Mouse (Mus musculus) C2C12 (cell line): Measurements from ENCODE around the gene Zfp418.

Source experiments
- CTCF ChIP-seq: IDR thresholded peaks from one replicate; pipeline ENCODE4 v1.5.1; 2011; ENCODE audit not compliant: control insufficient read depth, insufficient read depth, insufficient read length
- MYOD1 ChIP-seq: IDR thresholded peaks from one replicate; pipeline ENCODE4 v1.6.1; 2011; ENCODE audit warnings: low read depth; ENCODE audit not compliant: control insufficient read depth, insufficient read length

DNA sequence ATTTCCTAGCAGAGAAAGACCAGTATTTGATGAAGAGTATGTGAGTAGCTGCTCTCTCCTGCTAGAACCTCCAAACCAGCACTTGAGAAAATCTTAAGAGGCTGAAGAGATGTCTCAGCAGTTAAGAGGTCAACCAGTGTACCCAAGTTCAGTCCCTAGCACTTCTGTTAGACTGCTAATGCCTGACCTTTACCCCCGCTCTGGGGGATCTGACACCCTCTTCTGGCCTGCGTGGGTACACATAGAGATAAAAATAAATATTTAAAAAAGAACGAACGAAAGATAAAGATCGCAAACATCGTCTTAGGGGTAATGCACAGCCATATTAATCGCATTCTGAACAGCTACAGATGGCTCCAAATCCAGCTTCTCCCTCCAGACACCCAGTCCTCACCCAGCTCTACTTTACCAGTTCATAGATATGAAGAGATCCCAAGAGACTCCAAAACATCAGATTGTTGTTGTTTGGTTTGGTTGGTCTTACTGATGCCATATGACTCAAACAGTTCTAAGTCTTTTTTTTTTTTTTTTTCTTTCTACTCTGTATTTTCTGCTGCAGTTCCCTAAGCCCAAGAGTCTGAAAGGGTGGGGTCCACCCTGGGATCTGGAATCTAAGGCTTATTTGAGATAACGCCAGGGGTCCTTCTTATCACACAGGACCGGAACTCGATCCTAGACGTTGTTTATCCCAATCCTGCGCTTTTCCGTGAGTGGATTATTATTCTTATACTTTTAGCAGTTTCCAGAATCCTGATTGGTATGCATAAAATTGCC lies 16.5 kb downstream of the Zfp418 start:
- no peak for TF ChIP-seq MYOD1
- TF ChIP-seq CTCF: no peak
